Mouse (Mus musculus): ENCODE measurements at regions not wholly inside any gene's neighbourhood (a gene's known extent, or its start where the extent isn't known, plus 50 kb on each side); places are given as distances from the start of the nearest gene placed in this dataset.

DNA sequence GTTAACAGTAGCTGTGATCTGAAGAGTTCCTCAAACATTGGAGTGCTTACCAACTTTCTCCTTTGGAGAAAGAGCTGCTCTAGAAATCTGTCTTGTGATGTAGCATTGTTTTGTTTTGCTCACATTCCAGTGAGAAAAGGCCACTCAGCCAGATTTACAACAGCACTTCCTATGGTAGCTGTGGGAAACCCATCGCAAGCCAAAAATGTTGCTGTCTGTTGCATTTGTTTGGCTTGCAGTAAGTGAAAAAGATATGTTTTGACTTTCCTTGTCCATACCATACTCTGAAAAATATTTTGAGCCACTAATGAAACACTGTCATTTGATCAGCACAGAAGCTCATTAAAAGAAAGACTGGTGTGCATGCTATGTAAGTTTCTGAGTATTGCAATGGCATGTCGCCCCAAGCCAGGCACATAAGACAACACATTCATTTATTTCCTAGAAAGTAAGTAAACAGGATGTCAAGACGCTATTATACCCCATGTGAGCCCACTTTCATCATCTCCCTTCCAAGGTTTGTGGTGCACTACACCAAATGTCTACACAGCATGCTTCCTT is 66.2 kb downstream of the Car2 start:
- in situ Hi-C loops (cut with MboI; ENCODE audit: low pct_unique_long_range_greater_than_20kb in 1 of 2, low sequenced_read_pairs in 2 of 2, unreplicated experiment in 1 of 2) = no loop called here

DNA sequence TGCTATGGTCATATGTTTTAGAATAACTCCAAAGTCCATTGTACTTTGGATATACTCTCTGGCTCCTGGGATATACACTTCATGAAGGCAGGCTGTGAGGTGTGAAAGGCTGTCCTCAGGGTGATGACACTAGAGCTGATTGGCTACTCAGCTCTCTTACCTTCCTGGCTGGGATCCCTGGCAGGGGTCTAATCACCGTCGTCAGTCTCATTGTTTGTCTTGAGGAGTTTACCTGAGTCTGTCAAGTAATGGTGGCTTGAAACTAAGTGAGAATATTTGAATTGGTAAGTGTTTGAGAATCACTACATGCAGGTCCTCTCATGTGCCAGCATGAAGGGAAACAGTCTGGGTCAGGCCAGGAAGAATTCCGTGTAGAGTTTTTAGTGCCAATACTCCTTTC is 66.9 kb downstream of the Car2 start:
- in situ Hi-C loops (cut with MboI; ENCODE audit: low pct_unique_long_range_greater_than_20kb in 1 of 2, low sequenced_read_pairs in 2 of 2, unreplicated experiment in 1 of 2) = no loop called here

DNA sequence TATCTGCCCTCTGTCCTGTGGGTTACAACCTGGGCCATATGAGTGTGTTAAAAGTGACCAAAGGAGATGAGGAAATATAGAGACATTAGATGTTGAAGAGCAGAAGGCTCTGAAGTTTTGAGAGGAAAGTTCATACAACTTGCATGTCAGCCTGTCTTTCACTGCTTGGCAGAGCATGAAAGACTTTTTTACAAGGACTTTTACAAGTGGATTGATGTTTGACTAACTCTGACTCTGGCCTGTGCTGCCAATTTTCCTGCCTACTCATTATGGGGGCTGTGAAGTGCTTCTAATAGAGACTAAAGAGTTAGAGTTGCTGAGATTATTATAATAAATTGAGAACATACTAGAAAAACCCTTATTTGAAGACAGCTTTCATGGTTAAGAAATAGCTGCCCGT is 71.4 kb downstream of the Car2 start:
- in situ Hi-C loops (cut with MboI; ENCODE audit: low pct_unique_long_range_greater_than_20kb in 1 of 2, low sequenced_read_pairs in 2 of 2, unreplicated experiment in 1 of 2) = no loop called here

DNA sequence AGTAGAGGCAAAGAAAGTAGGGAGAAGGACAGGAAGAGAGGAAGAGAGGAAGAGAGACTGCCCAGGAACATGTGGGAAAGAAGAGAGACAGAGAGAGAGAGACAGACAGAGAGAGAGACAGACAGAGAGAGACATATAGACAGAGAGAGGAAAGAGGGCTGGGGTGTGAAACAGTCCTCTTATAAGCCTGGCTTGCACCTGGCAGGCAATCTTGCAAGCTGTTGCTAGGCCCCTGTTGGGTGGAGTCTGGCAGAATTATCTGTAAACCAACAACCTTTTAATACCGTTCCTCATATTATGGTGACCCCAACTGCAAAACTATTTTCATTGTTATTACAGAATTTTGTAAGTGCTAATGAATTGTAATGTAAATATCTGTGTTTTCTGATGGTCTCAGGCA is 72.2 kb downstream of the Car2 start:
- in situ Hi-C loops (cut with MboI; ENCODE audit: low pct_unique_long_range_greater_than_20kb in 1 of 2, low sequenced_read_pairs in 2 of 2, unreplicated experiment in 1 of 2) = no loop called here

DNA sequence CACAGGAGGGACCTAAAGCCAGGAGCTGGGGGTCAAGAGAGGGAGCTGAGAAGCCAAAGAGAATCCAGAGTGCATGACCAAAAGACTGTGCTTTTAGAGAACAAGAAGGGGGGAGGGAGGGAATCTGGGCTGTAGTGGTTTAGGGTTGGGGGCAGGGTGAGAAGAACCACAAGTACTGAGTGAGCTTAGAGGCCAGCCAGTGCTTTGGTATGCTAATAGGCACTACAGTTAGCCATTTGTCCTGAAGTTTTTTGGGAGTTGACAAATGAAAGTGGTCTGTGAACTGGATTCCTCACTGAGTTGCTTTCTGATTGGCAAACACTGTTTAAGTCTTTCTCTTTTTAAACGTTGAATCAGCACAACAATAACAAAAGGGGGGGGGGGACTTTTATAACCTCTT is 73.5 kb downstream of the Car2 start:
- in situ Hi-C loops (cut with MboI; ENCODE audit: low pct_unique_long_range_greater_than_20kb in 1 of 2, low sequenced_read_pairs in 2 of 2, unreplicated experiment in 1 of 2) = no loop called here

DNA sequence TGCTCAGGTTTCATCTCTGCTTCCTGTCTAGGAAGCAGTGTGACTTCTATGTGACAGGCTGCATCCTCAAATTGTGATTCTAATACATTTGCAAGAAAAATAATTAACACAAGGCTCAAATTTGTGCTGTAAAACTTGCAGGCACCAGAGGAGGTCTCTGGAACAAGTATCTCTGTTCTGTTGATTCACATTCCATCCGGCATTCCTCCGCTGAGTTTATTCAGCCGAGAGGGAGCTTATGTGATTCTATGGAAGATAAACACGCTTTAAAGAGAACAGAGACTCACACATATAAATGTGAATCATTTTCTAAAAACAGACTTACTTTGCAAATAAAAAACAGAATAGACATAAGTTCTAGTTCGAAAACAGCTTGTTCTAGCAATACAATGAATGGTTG is 78.7 kb downstream of the Car2 start:
- in situ Hi-C loops (cut with MboI; ENCODE audit: low pct_unique_long_range_greater_than_20kb in 1 of 2, low sequenced_read_pairs in 2 of 2, unreplicated experiment in 1 of 2) = no loop called here

DNA sequence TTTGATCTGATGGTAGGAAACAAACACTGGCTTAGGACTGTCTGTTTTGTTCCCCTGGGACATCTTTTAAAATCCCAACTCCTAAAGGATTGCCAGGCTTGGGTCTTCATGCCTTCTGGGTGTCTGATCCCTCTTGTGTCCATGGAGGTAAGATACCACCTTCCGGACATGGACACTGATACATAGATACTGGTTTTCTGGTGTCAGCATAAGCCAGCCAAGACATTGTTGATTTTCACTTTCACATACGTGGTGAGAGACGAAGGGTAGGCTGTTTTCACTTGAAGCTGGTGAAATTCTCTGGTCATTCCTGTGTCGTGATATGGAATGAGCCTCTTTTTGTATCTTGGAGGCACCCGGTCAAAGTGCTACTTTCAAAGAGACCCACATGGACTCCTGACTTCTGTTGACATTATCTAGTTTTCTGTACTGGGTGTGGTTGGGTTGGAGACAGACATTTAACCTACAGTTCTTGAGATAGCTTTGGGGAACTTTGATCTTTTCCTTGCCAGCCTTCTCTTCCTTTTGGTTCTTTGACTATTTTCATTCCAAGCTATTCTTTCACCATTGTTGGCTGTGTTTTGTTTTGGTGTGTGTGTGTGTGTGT is 79.5 kb downstream of the Car2 start:
- in situ Hi-C loops (cut with MboI; ENCODE audit: low pct_unique_long_range_greater_than_20kb in 1 of 2, low sequenced_read_pairs in 2 of 2, unreplicated experiment in 1 of 2) = no loop called here

DNA sequence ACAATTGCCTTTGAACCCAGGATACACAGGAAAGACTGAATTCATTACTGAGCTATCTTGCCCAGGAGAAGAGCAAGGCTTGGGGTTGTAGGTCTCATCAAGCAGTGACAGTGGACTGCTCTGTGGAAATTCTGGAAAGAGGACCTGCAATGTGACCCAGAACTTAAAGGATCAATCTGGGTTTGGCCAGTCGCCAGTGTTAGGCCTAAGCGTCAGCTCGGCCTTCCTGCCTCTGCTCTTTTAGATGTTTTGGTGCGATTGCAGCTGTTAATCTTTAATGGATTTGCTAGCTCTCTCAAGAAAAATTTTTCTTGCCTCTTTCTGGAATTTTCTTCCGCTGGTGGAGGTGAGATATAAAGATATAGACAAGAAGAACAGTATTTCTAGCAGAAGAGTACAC is 81.2 kb downstream of the Car2 start:
- in situ Hi-C loops (cut with MboI; ENCODE audit: low pct_unique_long_range_greater_than_20kb in 1 of 2, low sequenced_read_pairs in 2 of 2, unreplicated experiment in 1 of 2) = no loop called here

DNA sequence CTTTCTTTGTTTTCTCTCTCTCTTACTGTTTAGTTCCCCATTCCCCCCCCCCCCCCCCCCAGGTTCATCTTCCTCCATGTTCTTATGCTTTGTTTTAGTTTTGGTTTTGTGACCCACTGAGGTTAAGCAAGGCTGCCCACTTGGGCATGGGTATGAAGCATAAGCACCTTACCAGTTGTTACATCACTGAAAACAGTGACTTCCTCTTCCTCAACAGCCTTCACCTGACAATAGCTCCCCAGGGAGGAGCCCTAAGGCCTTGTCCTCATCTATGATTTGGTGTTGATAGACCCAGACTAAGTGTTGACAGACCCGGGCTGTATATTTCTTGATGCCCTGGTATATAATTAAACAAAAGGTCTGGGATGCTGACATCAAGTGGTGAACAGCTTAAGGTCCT is 82.3 kb downstream of the Car2 start:
- in situ Hi-C loops (cut with MboI; ENCODE audit: low pct_unique_long_range_greater_than_20kb in 1 of 2, low sequenced_read_pairs in 2 of 2, unreplicated experiment in 1 of 2) = no loop called here

DNA sequence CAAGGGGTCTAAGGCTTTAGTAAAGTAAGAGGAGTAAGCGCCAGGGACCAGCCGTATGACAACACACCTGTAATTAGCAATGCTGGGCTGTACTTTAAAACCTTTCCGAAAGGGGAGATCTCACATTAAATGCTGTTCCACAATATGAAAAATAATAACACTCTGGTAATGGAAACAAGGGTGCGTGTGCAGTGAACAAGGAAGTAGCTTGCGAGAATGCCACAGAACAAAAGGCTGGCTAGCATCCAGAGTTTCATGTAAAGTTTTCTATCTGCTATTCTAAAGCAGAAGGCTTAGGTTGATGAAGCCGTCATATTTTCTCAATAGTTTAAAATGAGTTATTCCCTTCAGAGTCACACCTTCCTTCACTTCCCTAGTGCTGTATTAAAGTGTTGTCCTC is 83.6 kb downstream of the Car2 start:
- in situ Hi-C loops (cut with MboI; ENCODE audit: low pct_unique_long_range_greater_than_20kb in 1 of 2, low sequenced_read_pairs in 2 of 2, unreplicated experiment in 1 of 2) = no loop called here

DNA sequence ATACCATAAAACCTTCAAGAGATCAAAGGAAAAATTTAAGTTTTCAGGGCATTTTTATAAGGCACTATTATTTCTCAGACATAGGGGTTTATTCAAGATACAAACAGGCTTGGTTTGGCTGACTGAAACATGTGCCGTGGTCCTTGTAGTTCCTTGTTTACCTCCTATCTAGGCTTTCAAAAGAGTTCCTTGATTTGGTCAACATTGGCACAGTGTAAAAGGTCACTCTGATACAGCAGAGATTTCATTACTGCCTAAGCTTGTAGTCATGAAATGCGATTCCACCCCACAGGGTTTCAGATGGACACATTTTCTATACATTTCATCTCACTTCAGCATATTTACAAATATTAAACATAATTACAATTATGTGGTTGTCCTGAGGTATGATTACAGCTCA is 85.6 kb downstream of the Car2 start:
- in situ Hi-C loops (cut with MboI; ENCODE audit: low pct_unique_long_range_greater_than_20kb in 1 of 2, low sequenced_read_pairs in 2 of 2, unreplicated experiment in 1 of 2) = no loop called here

DNA sequence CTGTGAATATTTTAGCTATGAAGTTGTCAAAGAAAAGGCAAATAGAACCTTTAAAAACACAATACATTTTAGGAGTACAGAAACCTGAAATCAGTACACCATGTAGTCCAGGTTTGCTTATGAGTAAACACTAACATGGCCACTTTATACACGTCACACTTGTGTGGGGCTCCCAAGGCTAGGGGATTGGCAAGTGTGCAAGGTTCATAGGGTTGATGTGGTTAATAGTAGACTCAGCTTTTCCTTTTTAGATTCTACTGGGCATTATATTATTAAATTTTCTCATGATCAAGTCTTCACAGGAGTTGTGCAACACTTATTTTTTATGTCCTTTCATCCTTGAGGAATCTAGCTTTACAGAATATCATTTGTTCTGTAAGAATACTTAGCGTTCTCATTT is 88.7 kb downstream of the Car2 start:
- in situ Hi-C loops (cut with MboI; ENCODE audit: low pct_unique_long_range_greater_than_20kb in 1 of 2, low sequenced_read_pairs in 2 of 2, unreplicated experiment in 1 of 2) = no loop called here

DNA sequence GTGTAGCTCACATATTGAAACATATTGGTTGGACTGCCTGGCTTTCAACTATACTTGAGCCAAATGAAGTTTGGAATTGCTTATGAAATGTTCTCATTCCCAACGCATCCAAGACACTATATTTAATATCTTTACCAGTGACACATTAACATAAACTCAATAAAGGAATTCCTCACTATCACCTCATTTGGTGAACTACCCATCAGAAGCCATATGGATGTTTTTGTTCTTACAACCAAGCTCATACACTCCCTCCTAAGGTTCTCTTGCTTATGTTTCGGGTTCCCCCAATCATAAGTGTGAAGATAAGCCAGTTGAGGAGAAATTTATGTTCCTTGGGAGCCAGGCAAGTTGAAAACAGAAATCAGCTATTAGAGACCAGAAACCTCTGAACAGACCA is 89.1 kb downstream of the Car2 start:
- in situ Hi-C loops (cut with MboI; ENCODE audit: low pct_unique_long_range_greater_than_20kb in 1 of 2, low sequenced_read_pairs in 2 of 2, unreplicated experiment in 1 of 2) = no loop called here

DNA sequence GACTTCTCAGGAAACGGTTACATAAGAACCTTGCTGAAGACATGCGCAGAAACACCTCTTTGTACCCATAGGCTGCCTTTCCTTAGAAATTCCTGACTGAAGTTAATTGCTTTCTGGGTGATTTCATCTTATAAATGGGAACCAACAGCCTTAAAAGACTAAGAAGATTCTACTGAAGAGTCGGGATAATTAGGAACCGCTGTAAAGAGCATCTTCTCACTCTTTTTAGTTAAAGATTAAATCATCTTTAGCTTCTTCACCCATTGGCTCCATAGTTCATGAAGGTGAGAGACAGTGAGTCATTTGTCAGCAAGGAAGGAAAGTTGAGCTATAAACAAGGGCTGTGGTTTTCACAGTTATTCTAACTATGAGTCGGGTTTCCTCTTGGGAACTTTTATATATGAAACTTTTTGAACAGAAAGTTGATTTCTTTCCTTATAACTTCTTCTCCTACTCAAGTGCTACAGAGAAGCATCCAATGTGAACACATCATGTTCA is 93.1 kb downstream of the Car2 start:
- in situ Hi-C loops (cut with MboI; ENCODE audit: low pct_unique_long_range_greater_than_20kb in 1 of 2, low sequenced_read_pairs in 2 of 2, unreplicated experiment in 1 of 2) = no loop called here

DNA sequence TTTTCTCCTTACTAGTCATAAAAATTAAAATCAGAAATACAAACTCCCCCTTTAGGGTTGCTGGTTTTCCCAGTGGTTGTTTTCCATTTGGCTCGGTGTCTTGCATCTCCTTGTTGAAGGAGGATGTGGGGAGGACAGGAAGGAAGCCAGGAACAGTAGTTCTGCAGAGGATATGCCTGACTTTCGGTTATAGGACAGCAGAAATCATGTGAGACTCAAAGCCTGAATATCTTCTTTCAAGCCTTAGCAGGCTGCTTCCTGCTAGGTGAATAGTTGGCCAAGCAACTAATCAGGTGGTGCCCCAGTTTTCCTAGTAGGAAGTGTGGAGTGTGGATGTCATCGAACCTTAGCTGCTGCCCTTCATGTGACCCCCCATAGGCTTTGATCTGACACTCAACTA is 103.6 kb downstream of the Car2 start:
- in situ Hi-C loops (cut with MboI; ENCODE audit: low pct_unique_long_range_greater_than_20kb in 1 of 2, low sequenced_read_pairs in 2 of 2, unreplicated experiment in 1 of 2) = loop anchor here in 1 of 2 experiments (10.0 kb wide), 1 partner anchor 75 kb away; no protein-coding TSS in a partner anchor

DNA sequence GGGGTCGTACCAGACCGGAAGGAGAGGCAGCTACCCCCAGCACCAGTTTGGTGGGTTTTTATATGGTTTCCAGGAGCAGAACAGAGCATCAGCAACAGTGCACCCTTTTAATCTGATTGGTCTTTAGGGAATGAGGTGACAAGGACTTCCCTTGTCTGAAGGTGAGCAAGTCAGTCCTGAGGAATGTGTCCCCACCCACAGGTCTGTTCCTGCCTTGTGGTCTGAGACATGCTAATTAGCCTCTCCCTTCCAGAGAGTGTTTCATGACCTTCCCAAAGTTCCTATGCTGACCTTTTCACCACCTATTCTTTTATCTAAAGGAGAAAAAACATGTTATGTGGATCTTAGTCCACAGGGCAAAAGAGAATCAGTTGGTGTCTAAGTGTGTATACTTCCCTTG is 107.9 kb downstream of the Car2 start:
- in situ Hi-C loops (cut with MboI; ENCODE audit: low pct_unique_long_range_greater_than_20kb in 1 of 2, low sequenced_read_pairs in 2 of 2, unreplicated experiment in 1 of 2) = loop anchor here in 1 of 2 experiments (10.0 kb wide), 1 partner anchor 71 kb away; no protein-coding TSS in a partner anchor

DNA sequence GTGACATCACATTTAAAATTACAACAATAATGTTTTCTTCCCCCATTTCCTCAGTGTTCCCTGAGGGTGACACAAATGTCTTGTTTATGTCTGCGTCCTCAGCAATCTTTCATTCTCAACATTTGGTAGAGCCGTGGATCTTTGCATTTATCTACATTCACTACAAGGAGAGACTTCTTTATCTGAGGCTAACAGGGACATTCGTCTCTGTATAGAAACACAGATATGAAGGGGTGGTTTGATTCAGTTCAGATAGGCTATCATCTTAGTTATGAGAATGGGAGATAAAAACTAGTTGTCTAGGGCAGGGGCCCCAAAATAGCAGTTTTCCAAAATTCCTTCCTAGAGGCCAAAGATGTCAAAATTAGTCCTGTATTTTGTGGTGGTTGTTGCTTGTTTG is 111.2 kb downstream of the Car2 start:
- in situ Hi-C loops (cut with MboI; ENCODE audit: low pct_unique_long_range_greater_than_20kb in 1 of 2, low sequenced_read_pairs in 2 of 2, unreplicated experiment in 1 of 2) = loop anchor here in 1 of 2 experiments (10.0 kb wide), 1 partner anchor 68 kb away; no protein-coding TSS in a partner anchor

DNA sequence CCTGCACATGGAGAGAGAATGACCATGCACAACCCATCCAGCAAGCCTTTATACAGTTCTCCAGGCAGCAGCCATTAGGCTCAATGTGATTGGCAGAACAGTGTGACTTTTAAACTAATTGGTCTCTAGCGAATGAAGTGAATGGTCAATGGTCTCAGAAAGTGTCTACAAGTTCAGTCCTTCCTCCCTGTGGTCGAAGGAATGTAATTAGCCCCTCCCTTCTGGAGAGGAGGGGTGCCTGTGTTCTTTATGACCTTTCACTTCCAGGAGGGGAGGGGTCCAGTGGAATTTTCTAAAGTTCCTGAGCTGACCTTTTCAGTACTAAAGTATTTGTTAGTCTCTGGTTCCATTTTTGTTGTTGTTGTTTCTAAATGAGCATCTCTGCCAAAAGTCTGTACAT is 112.4 kb downstream of the Car2 start:
- in situ Hi-C loops (cut with MboI; ENCODE audit: low pct_unique_long_range_greater_than_20kb in 1 of 2, low sequenced_read_pairs in 2 of 2, unreplicated experiment in 1 of 2) = loop anchor here in 1 of 2 experiments (10.0 kb wide), 1 partner anchor 66 kb away; no protein-coding TSS in a partner anchor

DNA sequence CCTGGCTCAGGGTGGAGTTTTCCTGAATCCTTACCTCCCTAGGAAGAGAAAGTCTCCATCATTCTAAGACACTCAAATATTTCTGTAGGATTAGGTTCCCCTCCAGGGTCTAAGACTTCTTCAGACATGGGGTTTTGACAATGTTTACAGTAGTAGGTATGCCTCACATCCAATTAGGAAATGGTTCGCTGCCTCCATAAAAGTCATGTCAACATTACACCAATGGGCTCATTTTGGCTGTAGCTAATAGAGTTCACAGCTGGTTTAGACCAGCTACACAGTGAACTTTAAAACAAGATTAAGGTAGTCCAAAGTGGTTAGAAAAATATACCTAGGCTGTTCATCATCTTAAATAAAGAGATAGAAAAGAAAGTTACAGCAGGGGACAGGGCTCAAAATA is 113.3 kb downstream of the Car2 start:
- in situ Hi-C loops (cut with MboI; ENCODE audit: low pct_unique_long_range_greater_than_20kb in 1 of 2, low sequenced_read_pairs in 2 of 2, unreplicated experiment in 1 of 2) = loop anchor here in 1 of 2 experiments (10.0 kb wide), 1 partner anchor 65 kb away; no protein-coding TSS in a partner anchor

DNA sequence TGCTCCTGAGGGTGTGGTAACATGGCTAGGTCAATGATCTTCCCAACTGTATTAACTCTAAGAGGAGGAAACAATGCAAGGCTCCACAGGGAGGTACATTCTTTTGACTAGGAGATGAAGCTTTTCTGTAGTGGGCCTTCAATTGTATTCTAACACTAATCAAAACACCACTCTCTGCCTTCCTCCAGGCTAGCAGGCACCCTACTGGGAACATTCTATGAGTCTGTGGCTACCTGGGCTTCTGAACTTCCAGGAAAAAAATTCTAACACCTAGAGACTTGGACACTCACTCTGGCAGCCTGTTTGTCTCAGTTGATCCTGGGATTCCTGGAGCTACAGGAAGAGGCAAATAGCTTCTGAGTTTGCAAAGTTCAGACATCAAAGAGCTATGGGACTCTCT is 113.8 kb downstream of the Car2 start:
- in situ Hi-C loops (cut with MboI; ENCODE audit: low pct_unique_long_range_greater_than_20kb in 1 of 2, low sequenced_read_pairs in 2 of 2, unreplicated experiment in 1 of 2) = loop anchor here in 1 of 2 experiments (10.0 kb wide), 2 partner anchors 65 to 115 kb away; partner anchors contain the start of gene Car2

Measured in mouse embryonic stem cell (cell line).